Comparison of ENCODE assay signal across 7 mouse cellular contexts in genomic region chr17:84791156-84791555, GRCm38 (mm10). TPM values are rescaled to one million over a fixed set of nuclear protein-coding genes. Genes with fewer than 3 reads are reported as not detected.
DNase-seq lines count a peak whose midpoint lies in the region; ATAC-seq and TF ChIP-seq lines count a peak whose summit lies in the region.

No protein-coding gene starts in this region.

- H3K27me3 ChIP-seq in lung, embryonic 14.5 days (ENCODE audit: insufficient read depth, low read length), result no peaks in the 10 kb centered on the region
- no peaks in the 10 kb centered on the region for H3K27me3 ChIP-seq in heart, embryonic 16.5 days (ENCODE audit: control insufficient read depth, insufficient read depth, low read length)
- no peaks in the 10 kb centered on the region for H3K27me3 ChIP-seq in liver, embryonic 14.5 days (ENCODE audit: control insufficient read depth, insufficient read depth, low read length)
- H3K27me3 ChIP-seq in small intestine, adult 2 months (ENCODE audit: control insufficient read depth, insufficient read depth, low read length), result no peaks in the 10 kb centered on the region

- TF ChIP-seq CTCF in lung, embryonic 14.5 days (IDR thresholded peaks at IDR 0.05; ENCODE audit: low read depth), result no peak
- TF ChIP-seq CTCF in liver, embryonic 14.5 days (IDR thresholded peaks at IDR 0.05; ENCODE audit: low read depth), result no peak
- no peak for TF ChIP-seq CTCF in small intestine, adult 2 months (IDR thresholded peaks at IDR 0.05; ENCODE audit: extremely low read depth, insufficient read length, insufficient replicate concordance, low read depth, low read length)

- no peak for TF ChIP-seq EP300 in liver, embryonic 14.5 days (IDR thresholded peaks at IDR 0.05; ENCODE audit: low read depth)

- DNase-seq in lung, embryonic 14.5 days, result peak; percentile 39
- no peak for DNase-seq in lung, postnatal 36 days
- peak; percentile 28 for DNase-seq in embryo, embryonic 11 days
- DNase-seq in liver, embryonic 14.5 days (ENCODE audit: low read depth in 3 of 3, low spot score in 3 of 3), result no peak
- no peak for DNase-seq in ovary, postnatal 36 days (ENCODE audit: low spot score)

- peak; percentile 17; the same call in 1 of the 2 replicates for ATAC-seq in lung, embryonic 14.5 days (ENCODE audit: insufficient read depth)
- no peak for ATAC-seq in heart, embryonic 16.5 days (replicated peaks; ENCODE audit: extremely low read depth, insufficient read depth, low FRiP score)
- peak; percentile 22; the same call in 1 of the 2 replicates for ATAC-seq in liver, embryonic 14.5 days (ENCODE audit: insufficient read depth)

- H3K4me2 ChIP-seq in lung, embryonic 14.5 days, result peak overlapping the region; percentile 90
- H3K4me2 ChIP-seq in heart, embryonic 16.5 days (ENCODE audit: low read depth, low read length), result peak overlapping the region; percentile 93
- peak overlapping the region; percentile 97 for H3K4me2 ChIP-seq in liver, embryonic 14.5 days (ENCODE audit: low read depth)

- H3K36me3 ChIP-seq in lung, embryonic 14.5 days (ENCODE audit: insufficient read depth), result 0 out of 2 replicates have a peak, but pooled peaks cover 5% of the 10 kb centered on the region
- H3K36me3 ChIP-seq in heart, embryonic 16.5 days (ENCODE audit: control insufficient read depth, insufficient read depth), result no peaks in the 10 kb centered on the region
- H3K36me3 ChIP-seq in liver, embryonic 14.5 days (replicated peaks; ENCODE audit: control insufficient read depth, insufficient read depth, low read depth), result no peaks in the 10 kb centered on the region; the same call in none of the 2 replicates
- no peaks in the 10 kb centered on the region for H3K36me3 ChIP-seq in small intestine, adult 2 months (ENCODE audit: control insufficient read depth, insufficient read depth, low read length)

- no peak for TF ChIP-seq POLR2A in small intestine, adult 2 months (IDR thresholded peaks at IDR 0.05; ENCODE audit: low read depth, low read length)

- peak overlapping the region; percentile 85 for H3K9ac ChIP-seq in lung, embryonic 14.5 days
- H3K9ac ChIP-seq in heart, embryonic 16.5 days (ENCODE audit: low read length), result peak overlapping the region; percentile 75
- peak overlapping the region; percentile 93 for H3K9ac ChIP-seq in liver, embryonic 14.5 days (replicated peaks)

- peak overlapping the region; percentile 98 for H3K4me3 ChIP-seq in lung, embryonic 14.5 days (ENCODE audit: low read depth, low read length)
- peak overlapping the region; percentile 98 for H3K4me3 ChIP-seq in heart, embryonic 16.5 days (ENCODE audit: low read length)
- H3K4me3 ChIP-seq in liver, embryonic 14.5 days (ENCODE audit: insufficient read depth in 1 of 2, low read depth in 2 of 2, low read length in 2 of 2), result peak overlapping the region; percentile 72 to 73
- H3K4me3 ChIP-seq in small intestine, adult 2 months (ENCODE audit: low read depth, low read length), result peak overlapping the region; percentile 86

- H3K4me1 ChIP-seq in lung, embryonic 14.5 days (ENCODE audit: insufficient read depth), result 0 out of 2 replicates have a peak, but pooled peaks cover 3% of the 10 kb centered on the region
- H3K4me1 ChIP-seq in heart, embryonic 16.5 days (ENCODE audit: control insufficient read depth, insufficient read depth, low read length), result peaks cover 18% of the 10 kb centered on the region
- peaks cover 13 to 17% of the 10 kb centered on the region in 2 experiments for H3K4me1 ChIP-seq in liver, embryonic 14.5 days (replicated peaks; ENCODE audit: control insufficient read depth in 2 of 2, insufficient read depth in 2 of 2, low read length in 1 of 2)
- H3K4me1 ChIP-seq in small intestine, adult 2 months (ENCODE audit: control insufficient read depth, insufficient read depth, insufficient read length, low read length), result peaks cover 26% of the 10 kb centered on the region

- H3K9me3 ChIP-seq in lung, embryonic 14.5 days (ENCODE audit: low read depth, low read length), result no peaks in the 10 kb centered on the region
- H3K9me3 ChIP-seq in heart, embryonic 16.5 days (replicated peaks; ENCODE audit: control insufficient read depth, low read length), result no peaks in the 10 kb centered on the region
- H3K9me3 ChIP-seq in liver, embryonic 14.5 days (ENCODE audit: control insufficient read depth, low read length), result no peaks in the 10 kb centered on the region

- H3K27ac ChIP-seq in lung, embryonic 14.5 days (ENCODE audit: low read depth), result peak overlapping the region; percentile 85
- peak overlapping the region; percentile 74 for H3K27ac ChIP-seq in heart, embryonic 16.5 days (ENCODE audit: low read length)
- peak overlapping the region; percentile 91 for H3K27ac ChIP-seq in liver, embryonic 14.5 days
- peak overlapping the region; percentile 75 for H3K27ac ChIP-seq in small intestine, adult 2 months (ENCODE audit: insufficient read depth, low read depth, low read length)

- 3% methylated on average over 8 of the region's 8 CpGs for WGBS in lung, embryonic 14.5 days
- 4% methylated on average over 8 of the region's 8 CpGs for WGBS in heart, embryonic 16.5 days
- 5% methylated on average over 8 of the region's 8 CpGs for WGBS in liver, embryonic 14.5 days (ENCODE audit: insufficient replicate concordance)
- 1% methylated on average over 8 of the region's 8 CpGs for WGBS in small intestine, adult 2 months

RNA-seq across cellular contexts. Expression of gene Lrpprc, which starts 0.6 kb away (rescaled TPM):
- polyA plus RNA-seq in lung, embryonic 14.5 days (2014; fragmentation: Nextera tagmentation; extraction: Ambion mirVana), result 47.7 and 48.6 TPM in 2 replicates
- 68.9 and 77.2 TPM in 2 replicates for polyA plus RNA-seq in heart, embryonic 16.5 days (2015; fragmentation: Nextera tagmentation; extraction: Ambion mirVana)
- polyA plus RNA-seq in liver, embryonic 14.5 days (2012; rRNA removed), result 11.7 and 23.7 TPM in 2 replicates
- polyA plus RNA-seq in liver, embryonic 14.5 days (2014; fragmentation: Nextera tagmentation; extraction: Ambion mirVana), result 31.8 and 37.4 TPM in 2 replicates
- polyA plus RNA-seq in small intestine, adult 2 months (2012; rRNA removed), result 2.7 and 4.7 TPM in 2 replicates

Comparison
In these comparisons a context has a peak if more than half of its experiments do, and no peak if none do; other contexts are left out.
1. DNase-seq: peak in lung, embryonic 14.5 days (single experiment) and embryo, embryonic 11 days (single experiment); none in lung, postnatal 36 days (single experiment), liver, embryonic 14.5 days (0 of 3) and ovary, postnatal 36 days (single experiment).
2. Peak in every context shown above with its lines, with median percentiles within 50 percentile points of each other: H3K27ac ChIP-seq, H3K4me2 ChIP-seq, H3K4me3 ChIP-seq and H3K9ac ChIP-seq.